10 mouse cellular contexts compared by ENCODE assay signal in the genomic region with DNA sequence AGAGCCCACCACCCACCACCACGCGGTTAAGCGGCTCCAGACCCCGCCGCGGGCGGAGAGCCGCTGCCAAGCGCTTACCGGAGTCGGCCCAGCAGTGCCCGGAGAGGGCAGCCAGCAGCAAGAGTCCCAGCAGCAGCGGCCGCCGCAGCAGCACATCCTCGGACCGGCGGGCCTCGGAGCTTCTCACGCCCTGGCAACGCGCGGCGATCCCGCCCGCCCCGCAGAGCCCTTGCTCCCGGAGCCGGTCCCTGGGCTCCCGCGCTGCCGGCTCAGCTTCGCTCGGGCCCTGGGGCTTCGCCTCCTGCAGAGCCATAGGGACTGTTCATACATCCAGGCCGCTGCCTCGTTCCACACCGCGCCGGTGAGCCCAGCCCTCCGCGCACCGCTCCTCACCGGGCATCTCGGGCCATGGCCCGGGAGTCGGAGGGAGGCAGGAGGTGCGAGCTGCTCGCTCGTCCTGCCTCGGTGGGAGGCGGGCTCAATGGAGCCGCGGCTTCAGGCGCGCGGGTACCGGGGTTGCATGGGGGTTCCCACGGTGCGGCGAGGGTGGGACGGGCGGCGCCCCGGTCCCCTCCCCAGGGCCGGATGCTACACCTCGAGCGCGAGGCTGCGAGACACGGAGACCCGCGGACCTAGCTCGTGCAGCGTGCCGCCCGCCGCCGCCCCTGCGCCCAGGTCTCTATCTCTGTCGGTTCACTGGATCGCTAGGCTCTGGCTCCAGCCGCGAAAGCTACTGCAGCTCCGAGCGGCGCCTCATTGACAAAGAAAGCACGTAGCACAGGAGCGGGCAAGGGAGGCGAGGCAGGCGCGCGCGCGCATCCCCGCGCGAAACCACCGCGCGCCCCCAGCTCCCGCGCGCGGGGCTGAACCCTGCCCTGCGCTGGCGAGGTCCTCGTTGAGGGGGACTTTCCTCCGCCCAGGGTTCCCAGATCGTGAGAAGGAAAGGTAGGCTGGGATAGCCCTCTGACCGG. TPM values are rescaled to one million over a fixed set of nuclear protein-coding genes. Genes with fewer than 3 reads are reported as not detected.
A peak's percentile ranks its signal among the peaks of the same experiment; 100 is the strongest.
DNase-seq lines count a peak whose midpoint lies in the region; ATAC-seq lines count a peak whose summit lies in the region.
"Had no signal": no experiment of that assay in that cellular context is flagged by ENCODE, and none has a peak within 500 bp of the region (broad histone marks: within the 10 kb centered on the region; RNA-seq: fewer than 3 reads in every experiment).

No protein-coding gene starts in this region.

- no peaks in the 10 kb centered on the region for H3K9me3 ChIP-seq in heart, embryonic 11.5 days (replicated peaks; ENCODE audit: control insufficient read depth, low read length)
- H3K9me3 ChIP-seq in embryonic facial prominence, embryonic 15.5 days (replicated peaks), result no peaks in the 10 kb centered on the region
- no peaks in the 10 kb centered on the region for H3K9me3 ChIP-seq in hindbrain, embryonic 15.5 days
- no peaks in the 10 kb centered on the region for H3K9me3 ChIP-seq in limb, embryonic 11.5 days (ENCODE audit: control insufficient read depth, low read length)
- no peaks in the 10 kb centered on the region for H3K9me3 ChIP-seq in neural tube, embryonic 12.5 days

- WGBS in heart, embryonic 11.5 days (ENCODE audit: insufficient replicate concordance), result under 1% methylated on average over 106 of the region's 111 CpGs
- under 1% methylated on average over 111 of the region's 111 CpGs for WGBS in embryonic facial prominence, embryonic 15.5 days
- 1% methylated on average over 90 of the region's 111 CpGs for WGBS in hindbrain, embryonic 15.5 days
- WGBS in limb, embryonic 11.5 days, result under 1% methylated on average over 107 of the region's 111 CpGs
- under 1% methylated on average over 111 of the region's 111 CpGs for WGBS in neural tube, embryonic 12.5 days

- H3K4me2 ChIP-seq in heart, embryonic 11.5 days, result peak overlapping the region; percentile 99
- H3K4me2 ChIP-seq in embryonic facial prominence, embryonic 15.5 days (replicated peaks), result peak overlapping the region; percentile 100
- peak overlapping the region; percentile 74 for H3K4me2 ChIP-seq in hindbrain, embryonic 15.5 days
- H3K4me2 ChIP-seq in limb, embryonic 11.5 days (ENCODE audit: low read depth, severe bottlenecking), result peak overlapping the region; percentile 99
- peak overlapping the region; percentile 96 for H3K4me2 ChIP-seq in neural tube, embryonic 12.5 days (replicated peaks)

- H3K4me1 ChIP-seq in heart, embryonic 11.5 days (ENCODE audit: control insufficient read depth, insufficient read depth, low read length), result no peaks in the 10 kb centered on the region
- H3K4me1 ChIP-seq in embryonic facial prominence, embryonic 15.5 days, result peaks cover 16% of the 10 kb centered on the region
- H3K4me1 ChIP-seq in hindbrain, embryonic 15.5 days (replicated peaks), result peaks cover 42% of the 10 kb centered on the region
- 0 out of 2 replicates have a peak, but pooled peaks cover 3% of the 10 kb centered on the region for H3K4me1 ChIP-seq in limb, embryonic 11.5 days (ENCODE audit: control insufficient read depth, insufficient read depth, low read length)
- peaks cover 7% of the 10 kb centered on the region; the same call in 1 of the 2 replicates for H3K4me1 ChIP-seq in neural tube, embryonic 12.5 days

- no peak for DNase-seq in heart, adult 18-20 months
- peak; percentile 83 for DNase-seq in brain, adult 2 months (ENCODE audit: low read depth, low spot score)
- DNase-seq in limb, embryonic 11.5 days (ENCODE audit: low spot score), result peak; percentile 65
- DNase-seq in thymus, postnatal 36 days, result peak; percentile 54 to 72

- H3K27ac ChIP-seq in heart, embryonic 11.5 days (ENCODE audit: low read depth, low read length), result no peak overlapping the region
- H3K27ac ChIP-seq in embryonic facial prominence, embryonic 15.5 days (replicated peaks), result no peak overlapping the region
- peak overlapping the region; percentile 93 for H3K27ac ChIP-seq in hindbrain, embryonic 15.5 days (replicated peaks)
- H3K27ac ChIP-seq in limb, embryonic 11.5 days (replicated peaks; ENCODE audit: low read depth, low read length), result no peak overlapping the region
- peak overlapping the region; percentile 67 for H3K27ac ChIP-seq in neural tube, embryonic 12.5 days
- H3K27ac ChIP-seq: macrophage had no signal

- peak overlapping the region; percentile 66 for H3K9ac ChIP-seq in heart, embryonic 11.5 days (ENCODE audit: low read depth, low read length)
- H3K9ac ChIP-seq in embryonic facial prominence, embryonic 15.5 days, result peak overlapping the region; percentile 31; the same call in 1 of the 2 replicates
- H3K9ac ChIP-seq in hindbrain, embryonic 15.5 days, result peak overlapping the region; percentile 89
- peak overlapping the region; percentile 66 for H3K9ac ChIP-seq in limb, embryonic 11.5 days (ENCODE audit: low read length)
- peak overlapping the region; percentile 79 for H3K9ac ChIP-seq in neural tube, embryonic 12.5 days

- ATAC-seq in heart, embryonic 11.5 days (replicated peaks; ENCODE audit: insufficient number of reproducible peaks, low FRiP score, low TSS enrichment), result peak; percentile 39; the same call in 1 of the 2 replicates
- peak; percentile 64; the same call in 1 of the 2 replicates for ATAC-seq in embryonic facial prominence, embryonic 15.5 days (ENCODE audit: insufficient number of reproducible peaks, low FRiP score, low TSS enrichment, low read depth)
- peak; percentile 92 for ATAC-seq in hindbrain, embryonic 15.5 days (ENCODE audit: low FRiP score, low read depth)
- ATAC-seq in limb, embryonic 11.5 days (ENCODE audit: insufficient number of reproducible peaks, low FRiP score, low TSS enrichment, low read depth), result peak; percentile 65
- peak; percentile 89 for ATAC-seq in neural tube, embryonic 12.5 days (ENCODE audit: low FRiP score, low read depth)

- H3K27me3 ChIP-seq in heart, embryonic 11.5 days (ENCODE audit: control insufficient read depth, insufficient read depth, low read length), result peaks cover 66% of the 10 kb centered on the region
- peaks cover 57% of the 10 kb centered on the region for H3K27me3 ChIP-seq in embryonic facial prominence, embryonic 15.5 days
- H3K27me3 ChIP-seq in hindbrain, embryonic 15.5 days, result 0 out of 2 replicates have a peak, but pooled peaks cover 4% of the 10 kb centered on the region
- H3K27me3 ChIP-seq in limb, embryonic 11.5 days (ENCODE audit: control insufficient read depth, insufficient read depth, low read length), result peaks cover 38% of the 10 kb centered on the region
- H3K27me3 ChIP-seq in neural tube, embryonic 12.5 days (replicated peaks), result peaks cover 28% of the 10 kb centered on the region

- peak overlapping the region; percentile 59 for H3K4me3 ChIP-seq in heart, embryonic 11.5 days (ENCODE audit: low read depth, low read length)
- H3K4me3 ChIP-seq in embryonic facial prominence, embryonic 15.5 days (replicated peaks), result peak overlapping the region; percentile 60
- peak overlapping the region; percentile 83 for H3K4me3 ChIP-seq in hindbrain, embryonic 15.5 days
- peak overlapping the region; percentile 62 for H3K4me3 ChIP-seq in limb, embryonic 11.5 days (ENCODE audit: low read depth, low read length)
- peak overlapping the region; percentile 73 for H3K4me3 ChIP-seq in neural tube, embryonic 12.5 days

- no peaks in the 10 kb centered on the region for H3K36me3 ChIP-seq in heart, embryonic 11.5 days (ENCODE audit: control insufficient read depth, insufficient read depth, low read length)
- no peaks in the 10 kb centered on the region for H3K36me3 ChIP-seq in embryonic facial prominence, embryonic 15.5 days
- no peaks in the 10 kb centered on the region for H3K36me3 ChIP-seq in hindbrain, embryonic 15.5 days
- H3K36me3 ChIP-seq in limb, embryonic 11.5 days (ENCODE audit: control insufficient read depth, insufficient read depth, low read length), result no peaks in the 10 kb centered on the region
- H3K36me3 ChIP-seq in neural tube, embryonic 12.5 days, result no peaks in the 10 kb centered on the region
- H3K36me3 ChIP-seq: G1E had no signal

RNA-seq across cellular contexts. Expression of a gene that starts 0.7 kb away (rescaled TPM):
- polyA plus RNA-seq in heart, embryonic 11.5 days (2014; fragmentation: Nextera tagmentation; extraction: Ambion mirVana), result 0.30 and 0.34 TPM in 2 replicates
- under 1 TPM; 0.07 to 0.08 TPM for total RNA-seq in heart, adult 18-20 months (2021)
- 0.62 and 0.67 TPM in 2 replicates for polyA plus RNA-seq in embryonic facial prominence, embryonic 15.5 days (2015; fragmentation: Nextera tagmentation; extraction: Ambion mirVana)
- 9.3 and 10.2 TPM in 2 replicates for polyA plus RNA-seq in hindbrain, embryonic 15.5 days (2015; fragmentation: Nextera tagmentation; extraction: Ambion mirVana)
- polyA plus RNA-seq in limb, embryonic 11.5 days (2014; fragmentation: Nextera tagmentation; extraction: Ambion mirVana), result 0.97 and 1.1 TPM in 2 replicates
- 4.7 and 4.9 TPM in 2 replicates for polyA plus RNA-seq in neural tube, embryonic 12.5 days (2016; fragmentation: Nextera tagmentation; extraction: Ambion mirVana)
- polyA plus RNA-seq: macrophage had no signal

Comparison
In these comparisons a context has a peak if more than half of its experiments do, and no peak if none do; other contexts are left out.
1. ATAC-seq: peak in every context shown above with its lines; median percentile 92 in hindbrain, embryonic 15.5 days; 89 in neural tube, embryonic 12.5 days; 65 in limb, embryonic 11.5 days; 64 in embryonic facial prominence, embryonic 15.5 days; 39 in heart, embryonic 11.5 days.
2. H3K27ac ChIP-seq: peak in hindbrain, embryonic 15.5 days (single experiment) and neural tube, embryonic 12.5 days (single experiment); none in heart, embryonic 11.5 days (single experiment), embryonic facial prominence, embryonic 15.5 days (single experiment) and limb, embryonic 11.5 days (single experiment).
3. H3K9ac ChIP-seq: peak in every context shown above with its lines; median percentile 89 in hindbrain, embryonic 15.5 days; 79 in neural tube, embryonic 12.5 days; 66 in heart, embryonic 11.5 days; 66 in limb, embryonic 11.5 days; 31 in embryonic facial prominence, embryonic 15.5 days.
4. DNase-seq: peak in brain, adult 2 months (single experiment), limb, embryonic 11.5 days (single experiment) and thymus, postnatal 36 days (2 of 2); none in heart, adult 18-20 months (0 of 2).
5. Peak in every context shown above with its lines, with median percentiles within 50 percentile points of each other: H3K4me2 ChIP-seq and H3K4me3 ChIP-seq.